Mouse (Mus musculus) megakaryocyte-erythroid progenitor cell, adult 5-6 weeks (primary cell): ENCODE measurements at regions not wholly inside any gene's neighbourhood (a gene's known extent, or its start where the extent isn't known, plus 50 kb on each side); places are given as distances from the start of the nearest gene placed in this dataset.

Source experiments
- ATAC-seq: replicated peaks from 2 replicates; pipeline ENCODE4 v1.8.0; 2016; ENCODE audit warnings: mild to moderate bottlenecking, inconsistent platforms; ENCODE audit not compliant: severe bottlenecking, poor library complexity, low FRiP score, low TSS enrichment

DNA sequence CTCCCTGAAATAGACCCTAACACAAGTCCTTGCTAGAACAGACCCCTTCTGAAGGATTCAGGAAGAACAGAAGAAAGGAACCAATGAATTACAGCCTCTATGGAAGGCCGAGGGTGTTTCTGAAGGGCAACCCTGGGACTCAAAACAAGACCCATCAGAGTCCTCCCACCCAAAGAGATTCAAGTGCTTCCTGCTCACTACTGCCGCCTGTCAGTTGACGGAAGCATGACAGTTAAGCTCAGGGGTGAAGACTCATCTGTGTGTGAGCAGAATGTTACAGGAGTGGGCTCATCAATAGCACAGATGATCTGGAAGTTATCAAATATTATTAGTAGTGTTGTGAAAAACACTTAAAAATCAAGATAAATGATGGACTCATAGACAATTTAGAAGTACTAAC is 411.9 kb upstream of the Slc35b3 start:
- no peak for ATAC-seq

GRCm38 (mm10) chr13:39363637-39364036 is 403.0 kb upstream of the Slc35b3 start:
- ATAC-seq: no peak

GRCm38 (mm10) chr13:39362536-39362935 is 401.9 kb upstream of the Slc35b3 start:
- ATAC-seq: no peak

- ATAC-seq: no peak
Measured at GRCm38 (mm10) chr13:39351606-39352005, 390.9 kb upstream of the Slc35b3 start.

DNA sequence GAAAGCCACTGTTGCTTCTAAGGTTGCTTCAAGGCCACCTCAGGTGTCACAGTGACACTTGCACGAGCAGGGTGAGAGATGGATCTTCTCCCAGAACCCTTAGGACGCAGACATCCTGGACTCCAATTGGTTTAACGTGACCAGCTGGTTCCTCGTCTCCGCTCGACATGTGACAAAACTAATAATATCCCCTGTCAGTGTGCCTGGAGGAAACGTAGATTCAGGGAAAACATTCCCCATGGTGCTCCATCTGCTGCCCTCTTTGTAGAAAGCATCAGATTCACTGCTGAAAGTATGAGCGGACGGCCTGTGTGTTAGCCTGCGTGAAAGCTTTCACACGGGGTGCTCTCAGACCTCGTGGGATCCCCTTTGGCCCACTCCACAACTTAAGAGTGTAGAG is 390.0 kb upstream of the Slc35b3 start:
- ATAC-seq: no peak

GRCm38 (mm10) chr13:39347761-39348160 is 387.1 kb upstream of the Slc35b3 start:
- ATAC-seq: no peak

DNA sequence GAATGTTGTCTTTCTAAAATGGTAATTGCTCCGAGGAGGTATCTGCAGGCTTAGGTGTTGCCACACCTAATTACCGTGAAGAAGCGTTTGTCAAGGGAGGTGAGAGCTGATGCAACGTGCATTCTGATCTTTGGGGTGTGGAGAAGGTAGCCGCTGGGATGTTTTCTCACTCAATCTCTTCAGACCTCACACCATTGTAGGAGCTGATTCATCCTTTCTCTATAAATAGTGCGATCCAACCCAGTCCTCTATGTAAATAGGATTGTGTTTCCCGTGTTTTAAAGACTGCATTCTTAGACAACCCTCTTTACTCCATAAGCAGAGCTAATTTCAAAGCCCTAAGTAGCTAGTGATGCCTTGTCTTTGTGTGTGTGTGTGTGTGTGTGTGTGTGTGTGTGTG is 374.2 kb upstream of the Slc35b3 start:
- ATAC-seq: no peak

DNA sequence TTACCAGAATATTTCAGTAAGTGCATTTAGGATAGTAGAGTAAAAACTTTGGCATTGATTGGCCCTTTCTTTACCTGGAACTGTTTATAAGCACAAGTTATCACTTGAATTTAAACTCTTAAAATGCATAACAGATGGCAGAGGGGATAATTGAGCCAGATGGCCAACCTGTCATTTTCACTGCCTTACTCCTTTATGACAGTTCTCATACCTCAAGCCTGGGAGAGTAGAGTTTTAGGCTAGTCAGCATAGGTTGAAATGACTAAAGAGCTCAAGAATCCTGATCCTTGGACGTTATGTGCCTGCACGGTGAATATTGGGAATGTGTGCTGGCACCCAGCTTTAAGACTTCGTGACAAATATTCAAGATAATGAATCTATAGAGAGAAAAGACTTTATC is 369.1 kb upstream of the Slc35b3 start:
- no peak for ATAC-seq

GRCm38 (mm10) chr13:39326176-39326575 is 365.5 kb upstream of the Slc35b3 start:
- ATAC-seq: no peak

- no peak for ATAC-seq
Measured at GRCm38 (mm10) chr13:39321111-39321510, 360.4 kb upstream of the Slc35b3 start.

GRCm38 (mm10) chr13:39309758-39310157 is 349.1 kb upstream of the Slc35b3 start:
- ATAC-seq: no peak

- no peak for ATAC-seq
Measured at GRCm38 (mm10) chr13:39307845-39308244, 347.2 kb upstream of the Slc35b3 start.

GRCm38 (mm10) chr13:39306851-39307250 is 346.2 kb upstream of the Slc35b3 start:
- ATAC-seq: no peak

DNA sequence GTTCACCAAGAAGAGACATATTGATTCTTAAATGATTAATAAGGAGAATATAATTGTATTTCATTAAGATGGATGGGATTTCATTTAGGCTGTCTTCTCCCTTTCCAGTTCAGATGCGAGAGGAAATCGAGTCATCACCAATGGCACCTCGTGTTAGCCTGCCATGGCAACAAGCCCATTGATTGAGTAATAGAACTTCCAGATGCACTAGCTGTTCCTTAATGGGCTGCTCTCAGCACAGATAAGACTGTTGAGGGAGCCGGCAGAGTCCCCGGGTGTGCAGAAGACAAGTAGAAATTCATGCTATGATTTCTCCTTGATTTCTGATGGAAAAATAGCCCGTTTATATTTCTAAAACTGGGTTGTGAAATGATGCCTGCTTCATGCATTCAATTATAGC is 336.5 kb upstream of the Slc35b3 start:
- no peak for ATAC-seq

GRCm38 (mm10) chr13:39290216-39290960 is 329.7 kb upstream of the Slc35b3 start:
- ATAC-seq: no peak

- ATAC-seq: no peak
Measured at GRCm38 (mm10) chr13:39282272-39282671, 321.6 kb upstream of the Slc35b3 start.

DNA sequence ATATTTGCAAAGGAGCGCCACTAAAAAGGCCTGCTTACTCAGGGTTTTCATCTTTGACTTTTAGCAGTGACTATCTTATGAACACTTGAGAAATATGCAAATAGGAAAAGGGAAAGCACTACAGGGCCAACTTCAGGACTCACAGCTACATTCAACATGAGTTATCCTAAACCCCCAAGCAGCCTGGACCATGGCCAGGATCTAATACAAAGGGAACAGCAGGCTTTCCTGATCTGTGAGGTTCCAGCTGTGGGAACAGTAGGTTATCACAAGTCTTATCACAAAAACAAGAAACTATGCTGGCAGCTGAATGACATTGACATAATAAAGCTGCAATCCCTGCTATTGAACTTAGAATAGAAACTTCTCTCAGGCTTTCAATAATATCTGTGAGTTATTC is 317.4 kb upstream of the Slc35b3 start:
- no peak for ATAC-seq

GRCm38 (mm10) chr13:39266024-39266423 is 305.3 kb upstream of the Slc35b3 start:
- no peak for ATAC-seq

- no peak for ATAC-seq
Measured at GRCm38 (mm10) chr13:39256708-39257107, 296.0 kb upstream of the Slc35b3 start.

DNA sequence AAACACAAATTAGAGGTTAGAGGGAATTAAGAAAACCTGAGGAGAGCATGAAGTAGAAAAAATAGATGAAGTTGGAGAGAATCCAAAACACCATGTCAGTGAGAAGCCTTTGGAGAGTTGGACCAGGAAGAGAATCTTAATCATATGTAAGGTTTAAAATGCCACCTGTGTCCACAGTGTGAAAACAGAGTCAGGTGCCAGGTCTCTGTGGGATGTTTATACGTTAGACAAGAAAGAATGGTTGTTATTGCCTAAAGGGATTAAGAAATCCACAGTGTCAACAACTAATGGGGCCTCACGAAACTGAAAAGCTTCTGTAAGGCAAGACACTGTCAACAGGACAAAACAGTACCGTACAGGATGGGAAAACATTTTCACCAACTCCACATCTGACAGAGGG is 294.7 kb upstream of the Slc35b3 start:
- no peak for ATAC-seq

DNA sequence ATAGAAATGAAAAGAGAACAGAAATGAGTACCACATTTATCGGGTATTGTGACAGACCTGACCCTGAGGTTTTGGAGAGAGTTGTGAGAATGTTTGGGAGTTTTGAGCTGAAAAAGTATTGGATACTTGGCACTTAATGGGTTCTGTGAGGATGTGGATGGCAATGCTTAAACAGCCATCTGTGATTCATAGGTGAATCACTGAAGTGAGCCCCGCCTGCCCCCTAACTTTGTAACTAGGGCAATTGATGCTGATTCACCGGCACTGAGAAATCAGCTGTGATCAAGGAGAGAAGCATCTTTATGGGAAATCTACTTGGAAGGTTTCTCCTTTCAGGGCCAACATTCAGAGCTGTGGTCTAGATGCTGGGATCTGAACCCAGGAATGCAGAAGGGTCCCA is 291.9 kb upstream of the Slc35b3 start:
- no peak for ATAC-seq

GRCm38 (mm10) chr13:39250096-39250495 is 289.4 kb upstream of the Slc35b3 start:
- no peak for ATAC-seq
